Mouse (Mus musculus) hindbrain, embryonic 14.5 days (tissue): ENCODE measurements around the gene Nupl2. TPM values are rescaled to one million over a fixed set of nuclear protein-coding genes. Genes with fewer than 3 reads are reported as not detected.

Experiments
- ATAC-seq: fragments of 200-750 bp; cut with Nextera tagmentation; 2 replicates; pipeline ENCODE4 v1.8.0; 2017; ENCODE audit warnings: moderate number of reproducible peaks, mild to moderate bottlenecking, moderate TSS enrichment, moderate library complexity; ENCODE audit not compliant: low FRiP score
- DNase-seq: peaks from one replicate; pipeline ENCODE4 v3.0.0-alpha.2; 2015; ENCODE audit warnings: low spot score
- H3K27ac ChIP-seq: fragments of 300-500 bp; sonication (generic); 2 replicates; pipeline ENCODE4 v1.5.1; 2014; ENCODE audit warnings: mild to moderate bottlenecking, moderate library complexity
- H3K27me3 ChIP-seq: fragments of 300-500 bp; sonication (generic); 2 replicates; pipeline ENCODE4 v1.6.1; 2014; ENCODE audit warnings: mild to moderate bottlenecking, low read length, mixed read lengths; ENCODE audit not compliant: control insufficient read depth, insufficient read depth
- H3K36me3 ChIP-seq: fragments of 300-500 bp; sonication (generic); replicated peaks from 2 replicates; pipeline ENCODE4 v1.6.1; 2014; ENCODE audit not compliant: control insufficient read depth, insufficient read depth
- H3K4me1 ChIP-seq: fragments of 300-500 bp; sonication (generic); replicated peaks from 2 replicates; pipeline ENCODE4 v1.6.1; 2014; ENCODE audit warnings: antibody characterized with exemption, low read length, mixed read lengths; ENCODE audit not compliant: control insufficient read depth, insufficient read depth
- H3K4me2 ChIP-seq: fragments of 300-500 bp; sonication (generic); replicated peaks from 2 replicates; pipeline ENCODE4 v1.6.1; 2014; ENCODE audit warnings: mild to moderate bottlenecking, moderate library complexity
- H3K4me3 ChIP-seq: fragments of 300-500 bp; sonication (generic); replicated peaks from 2 replicates; pipeline ENCODE4 v1.5.1; 2014; ENCODE audit warnings: mild to moderate bottlenecking, low read length
- H3K9ac ChIP-seq: fragments of 300-500 bp; sonication (generic); 2 replicates; pipeline ENCODE4 v1.6.1; 2014
- H3K9me3 ChIP-seq: fragments of 300-500 bp; sonication (generic); 2 replicates; pipeline ENCODE4 v1.6.1; 2016; ENCODE audit warnings: low read length; ENCODE audit not compliant: control insufficient read depth
- WGBS: fragments of 180-500 bp; shearing (Covaris S2); extraction: QIAGEN DNeasy Blood & Tissue Kit; methylation state at CpG from one replicate; pipeline ENCODE4 v1.1.7; 2014; 5-methylcytosine and 5-hydroxymethylcytosine counted together
- polyA plus RNA-seq: library from polyadenylated mRNA; unstranded; fragments of >200 nt; fragmentation: Nextera tagmentation; extraction: Ambion mirVana; gene quantifications from 2 replicates; pipeline ENCODE4 v1.2.1, GENCODE M21; 2014

Gene Nupl2
- polyA plus RNA-seq, 1 experiment from 2014 or later = 16.0 TPM

- Histone ChIP-seq H3K4me2 (no peak overlapping the region), H3K9me3 (no peaks in the 10 kb centered on the region), H3K4me1 (no peaks in the 10 kb centered on the region), H3K9ac (no peak overlapping the region), H3K4me3 (no peak overlapping the region), H3K27me3 (no peaks in the 10 kb centered on the region), H3K27ac (no peak overlapping the region), H3K36me3 (no peaks in the 10 kb centered on the region)
- WGBS = 74% methylated on average over 4 of the region's 4 CpGs
- ATAC-seq = no peak
- no peak for DNase-seq
Measured at GRCm38 (mm10) chr5:24201006-24201405, 36.2 kb downstream of the Nupl2 start.

GRCm38 (mm10) chr5:24202492-24202891 lies 37.7 kb downstream of the Nupl2 start:
- H3K36me3 ChIP-seq = no peaks in the 10 kb centered on the region
- DNase-seq (no peak), ATAC-seq (no peak)
- no peak overlapping the region for H3K4me2 ChIP-seq
- no peak overlapping the region for H3K4me3 ChIP-seq
- H3K9me3 ChIP-seq = no peaks in the 10 kb centered on the region
- H3K4me1 ChIP-seq = no peaks in the 10 kb centered on the region
- WGBS = 75% methylated on average over 5 of the region's 5 CpGs
- no peaks in the 10 kb centered on the region for H3K27me3 ChIP-seq
- H3K9ac ChIP-seq = no peak overlapping the region
- H3K27ac ChIP-seq = no peak overlapping the region

GRCm38 (mm10) chr5:24203266-24203665 lies 38.5 kb downstream of the Nupl2 start:
- Histone ChIP-seq H3K9ac (no peak overlapping the region), H3K4me2 (no peak overlapping the region), H3K4me3 (no peak overlapping the region), H3K9me3 (no peaks in the 10 kb centered on the region), H3K27ac (no peak overlapping the region), H3K27me3 (no peaks in the 10 kb centered on the region), H3K4me1 (no peaks in the 10 kb centered on the region), H3K36me3 (no peaks in the 10 kb centered on the region)
- ATAC-seq (no peak), DNase-seq (no peak)
- WGBS = 83% methylated on average over 5 of the region's 5 CpGs

- no peak overlapping the region for H3K4me3 ChIP-seq
- 79% methylated on average over 10 of the region's 10 CpGs for WGBS
Measured at GRCm38 (mm10) chr5:24207965-24208364, 43.2 kb downstream of the Nupl2 start.

GRCm38 (mm10) chr5:24208505-24208904 lies 43.7 kb downstream of the Nupl2 start:
- Histone ChIP-seq H3K4me2 (no peak overlapping the region), H3K27me3 (no peaks in the 10 kb centered on the region), H3K4me1 (no peaks in the 10 kb centered on the region), H3K4me3 (no peak overlapping the region), H3K36me3 (no peaks in the 10 kb centered on the region), H3K9me3 (no peaks in the 10 kb centered on the region), H3K9ac (no peak overlapping the region), H3K27ac (no peak overlapping the region)
- 91% methylated on average over 5 of the region's 5 CpGs for WGBS
- ATAC-seq = no peak
- no peak for DNase-seq

More at GRCm38 (mm10) chr5:24207965-24208364, 43.2 kb downstream of the Nupl2 start:
- Histone ChIP-seq H3K4me2 (no peak overlapping the region), H3K4me1 (no peaks in the 10 kb centered on the region), H3K9ac (no peak overlapping the region), H3K36me3 (no peaks in the 10 kb centered on the region), H3K27ac (no peak overlapping the region), H3K9me3 (no peaks in the 10 kb centered on the region), H3K27me3 (no peaks in the 10 kb centered on the region)
- no peak for ATAC-seq
- no peak for DNase-seq

GRCm38 (mm10) chr5:24213861-24214546 lies 49.2 kb downstream of the Nupl2 start:
- no peak overlapping the region for H3K9ac ChIP-seq
- ATAC-seq (no peak), DNase-seq (no peak)
- no peaks in the 10 kb centered on the region for H3K9me3 ChIP-seq
- peaks cover 3% of the 10 kb centered on the region; the same call in 1 of the 2 replicates for H3K27me3 ChIP-seq
- WGBS = 81% methylated on average over 3 of the region's 3 CpGs
- no peak overlapping the region for H3K27ac ChIP-seq
- no peak overlapping the region for H3K4me2 ChIP-seq
- H3K4me1 ChIP-seq = no peaks in the 10 kb centered on the region
- no peak overlapping the region for H3K4me3 ChIP-seq
- no peaks in the 10 kb centered on the region for H3K36me3 ChIP-seq

- ATAC-seq = no peak
Measured at GRCm38 (mm10) chr5:24214547-24214878, 49.8 kb downstream of the Nupl2 start.

GRCm38 (mm10) chr5:24214900-24215299 lies 50.1 kb downstream of the Nupl2 start:
- Histone ChIP-seq H3K36me3 (no peaks in the 10 kb centered on the region), H3K9me3 (no peaks in the 10 kb centered on the region), H3K4me3 (no peak overlapping the region), H3K4me2 (no peak overlapping the region), H3K27me3 (peaks cover 3% of the 10 kb centered on the region; the same call in 1 of the 2 replicates), H3K27ac (no peak overlapping the region), H3K9ac (no peak overlapping the region), H3K4me1 (no peaks in the 10 kb centered on the region)
- ATAC-seq = no peak
- WGBS = 97% methylated on average over 1 of the region's 1 CpGs
- DNase-seq = no peak

More at GRCm38 (mm10) chr5:24214547-24214878, 49.8 kb downstream of the Nupl2 start:
- no peak overlapping the region for H3K4me3 ChIP-seq
- H3K9ac ChIP-seq = no peak overlapping the region
- no peak overlapping the region for H3K4me2 ChIP-seq
- peaks cover 3% of the 10 kb centered on the region; the same call in 1 of the 2 replicates for H3K27me3 ChIP-seq
- H3K9me3 ChIP-seq = no peaks in the 10 kb centered on the region
- H3K36me3 ChIP-seq = no peaks in the 10 kb centered on the region
- no peak for DNase-seq
- whole genome bisulfite sequencing = 63% methylated on average over 1 of the region's 1 CpGs
- H3K27ac ChIP-seq = no peak overlapping the region
- H3K4me1 ChIP-seq = no peaks in the 10 kb centered on the region
